Mouse (Mus musculus) lung, postnatal 0 days (tissue): ENCODE results near the gene Scai. TPM values are rescaled to one million over a fixed set of nuclear protein-coding genes. Genes with fewer than 3 reads are reported as not detected.

ENCODE experiments used
- ATAC-seq: fragments of 200-750 bp; cut with Nextera tagmentation; 2 replicates; pipeline ENCODE4 v1.8.0; 2017; ENCODE audit warnings: moderate library complexity
- DNase-seq: peaks from one replicate; pipeline ENCODE4 v3.0.0-alpha.2; 2016; ENCODE audit warnings: low spot score
- H3K27ac ChIP-seq: fragments of 300-500 bp; sonication (generic); 2 replicates; pipeline ENCODE4 v1.5.1; 2014; ENCODE audit warnings: antibody characterized with exemption, mild to moderate bottlenecking, low read length, mixed read lengths
- H3K27me3 ChIP-seq: fragments of 300-500 bp; sonication (generic); replicated peaks from 2 replicates; pipeline ENCODE4 v1.6.1; 2014; ENCODE audit warnings: low read length, mixed read lengths; ENCODE audit not compliant: insufficient read depth
- H3K36me3 ChIP-seq: fragments of 300-500 bp; sonication (generic); 2 replicates; pipeline ENCODE4 v1.6.1; 2014; ENCODE audit warnings: low read length, mixed read lengths; ENCODE audit not compliant: insufficient read depth
- H3K4me1 ChIP-seq: fragments of 300-500 bp; sonication (generic); 2 replicates; pipeline ENCODE4 v1.6.1; 2014; ENCODE audit warnings: antibody characterized with exemption, low read depth, low read length, mixed read lengths; ENCODE audit not compliant: insufficient read depth
- H3K4me2 ChIP-seq: fragments of 300-500 bp; sonication (generic); replicated peaks from 2 replicates; pipeline ENCODE4 v1.6.1; 2014; ENCODE audit warnings: low read depth, mild to moderate bottlenecking, low read length, moderate library complexity, mixed read lengths
- H3K4me3 ChIP-seq: fragments of 300-500 bp; sonication (generic); 2 replicates; pipeline ENCODE4 v1.5.1; 2014; ENCODE audit warnings: low read depth, low read length
- H3K9ac ChIP-seq: fragments of 300-500 bp; sonication (generic); replicated peaks from 2 replicates; pipeline ENCODE4 v1.6.1; 2014; ENCODE audit warnings: low read depth, mild to moderate bottlenecking
- H3K9me3 ChIP-seq: fragments of 300-500 bp; sonication (generic); 2 replicates; pipeline ENCODE4 v1.6.1; 2016; ENCODE audit warnings: low read length, mixed read lengths
- CTCF ChIP-seq: IDR thresholded peaks from 2 replicates; pipeline ENCODE4 v1.5.1; 2016; ENCODE audit warnings: antibody characterized with exemption, mild to moderate bottlenecking
- EP300 ChIP-seq: IDR thresholded peaks from 2 replicates; pipeline ENCODE4 v1.6.1; 2016; ENCODE audit warnings: antibody characterized with exemption, mild to moderate bottlenecking, control low read depth
- WGBS: fragments of 180-500 bp; shearing (Covaris S2); extraction: QIAGEN DNeasy Blood & Tissue Kit; methylation state at CpG from one replicate; pipeline ENCODE4 v1.1.7; 2014; 5-methylcytosine and 5-hydroxymethylcytosine counted together
- polyA plus RNA-seq: library from polyadenylated mRNA; unstranded; fragments of >200 nt; fragmentation: Nextera tagmentation; extraction: Ambion mirVana; gene quantifications from 2 replicates; pipeline ENCODE4 v1.2.1, GENCODE M21; 2015

Scai gene
- polyA plus RNA-seq, 1 experiment from 2014 or later, result 2.7 TPM

- no peak for TF ChIP-seq CTCF
- no peak for TF ChIP-seq EP300
- no peaks in the 10 kb centered on the region for H3K36me3 ChIP-seq
- ATAC-seq (no peak), DNase-seq (no peak)
- no peak overlapping the region for H3K9ac ChIP-seq
- H3K4me1 ChIP-seq, result no peaks in the 10 kb centered on the region
- H3K27ac ChIP-seq, result no peak overlapping the region
- H3K9me3 ChIP-seq, result no peaks in the 10 kb centered on the region
- no peaks in the 10 kb centered on the region for H3K27me3 ChIP-seq
- H3K4me3 ChIP-seq, result no peak overlapping the region
- no peak overlapping the region for H3K4me2 ChIP-seq
- 90% methylated on average over 1 of the region's 1 CpGs for WGBS
Observed at GRCm38 (mm10) chr2:39146469-39146868, 44.1 kb downstream of the Scai start.

GRCm38 (mm10) chr2:39142357-39142948 lies 48.1 kb downstream of the Scai start:
- Histone ChIP-seq H3K4me2 (no peak overlapping the region), H3K4me1 (no peaks in the 10 kb centered on the region), H3K4me3 (no peak overlapping the region), H3K9ac (no peak overlapping the region), H3K27me3 (no peaks in the 10 kb centered on the region), H3K9me3 (no peaks in the 10 kb centered on the region), H3K27ac (no peak overlapping the region), H3K36me3 (no peaks in the 10 kb centered on the region)
- TF ChIP-seq CTCF (no peak), EP300 (no peak)
- WGBS, result 86% methylated on average over 3 of the region's 3 CpGs
- DNase-seq (no peak), ATAC-seq (no peak)

- H3K9me3 ChIP-seq, result no peaks in the 10 kb centered on the region
- 78% methylated on average over 7 of the region's 7 CpGs for WGBS
- no peak overlapping the region for H3K4me3 ChIP-seq
- DNase-seq (no peak), ATAC-seq (no peak)
- H3K36me3 ChIP-seq, result no peaks in the 10 kb centered on the region
- H3K9ac ChIP-seq, result no peak overlapping the region
- no peak overlapping the region for H3K27ac ChIP-seq
- H3K27me3 ChIP-seq, result no peaks in the 10 kb centered on the region
- H3K4me1 ChIP-seq, result no peaks in the 10 kb centered on the region
- TF ChIP-seq EP300 (no peak), CTCF (no peak)
- H3K4me2 ChIP-seq, result no peak overlapping the region
Observed at GRCm38 (mm10) chr2:39140586-39141455, 49.7 kb downstream of the Scai start.

GRCm38 (mm10) chr2:39129526-39130326 lies 60.8 kb downstream of the Scai start:
- DNase-seq (no peak), ATAC-seq (no peak)
- Histone ChIP-seq H3K27me3 (no peaks in the 10 kb centered on the region), H3K36me3 (no peaks in the 10 kb centered on the region), H3K9me3 (no peaks in the 10 kb centered on the region), H3K4me3 (no peak overlapping the region), H3K4me1 (no peaks in the 10 kb centered on the region), H3K4me2 (no peak overlapping the region), H3K9ac (no peak overlapping the region), H3K27ac (no peak overlapping the region)
- TF ChIP-seq EP300 (no peak), CTCF (no peak)
- 70% methylated on average over 3 of the region's 3 CpGs for WGBS

- Histone ChIP-seq H3K27me3 (no peaks in the 10 kb centered on the region), H3K4me3 (no peak overlapping the region), H3K4me1 (no peaks in the 10 kb centered on the region), H3K9ac (no peak overlapping the region), H3K27ac (no peak overlapping the region), H3K9me3 (no peaks in the 10 kb centered on the region), H3K36me3 (peaks cover 16% of the 10 kb centered on the region), H3K4me2 (no peak overlapping the region)
- no peak for TF ChIP-seq CTCF
- TF ChIP-seq EP300, result no peak
- ATAC-seq (no peak), DNase-seq (no peak)
- WGBS, result 81% methylated on average over 5 of the region's 5 CpGs
Observed at GRCm38 (mm10) chr2:39124167-39124566, 66.4 kb downstream of the Scai start.

GRCm38 (mm10) chr2:39121137-39121536 lies 69.4 kb downstream of the Scai start:
- H3K9ac ChIP-seq, result no peak overlapping the region

More at GRCm38 (mm10) chr2:39121137-39121536, 69.4 kb downstream of the Scai start:
- H3K27ac ChIP-seq, result no peak overlapping the region
- H3K36me3 ChIP-seq, result peaks cover 16% of the 10 kb centered on the region
- H3K27me3 ChIP-seq, result no peaks in the 10 kb centered on the region
- TF ChIP-seq EP300 (no peak), CTCF (no peak)
- DNase-seq (no peak), ATAC-seq (no peak)
- no peak overlapping the region for H3K4me2 ChIP-seq
- no peaks in the 10 kb centered on the region for H3K4me1 ChIP-seq
- no peaks in the 10 kb centered on the region for H3K9me3 ChIP-seq
- 87% methylated on average over 5 of the region's 5 CpGs for WGBS
- H3K4me3 ChIP-seq, result no peak overlapping the region
